Mouse (Mus musculus) heart, embryonic 15.5 days (tissue): ENCODE measurements around the gene Phf23. TPM values are rescaled to one million over a fixed set of nuclear protein-coding genes. Genes with fewer than 3 reads are reported as not detected.
A peak's percentile ranks its signal among the peaks of the same experiment; 100 is the strongest.

Source experiments
- ATAC-seq: fragments of 200-750 bp; cut with Nextera tagmentation; replicated peaks from 2 replicates; pipeline ENCODE4 v1.8.0; 2017; ENCODE audit warnings: low read depth, moderate TSS enrichment; ENCODE audit not compliant: insufficient number of reproducible peaks, insufficient read depth, low FRiP score
- H3K27ac ChIP-seq: fragments of 300-500 bp; sonication (generic); 2 replicates; pipeline ENCODE4 v1.5.1; 2015; ENCODE audit warnings: mild to moderate bottlenecking, inconsistent platforms
- H3K27me3 ChIP-seq: fragments of 300-500 bp; sonication (generic); 2 replicates; pipeline ENCODE4 v1.6.1; 2015; ENCODE audit warnings: inconsistent platforms
- H3K36me3 ChIP-seq: fragments of 300-500 bp; sonication (generic); 2 replicates; pipeline ENCODE4 v1.6.1; 2015; ENCODE audit warnings: mild to moderate bottlenecking, inconsistent platforms
- H3K4me1 ChIP-seq: fragments of 300-500 bp; sonication (generic); replicated peaks from 2 replicates; pipeline ENCODE4 v1.6.1; 2015; ENCODE audit warnings: inconsistent platforms
- H3K4me2 ChIP-seq: fragments of 300-500 bp; sonication (generic); 2 replicates; pipeline ENCODE4 v1.6.1; 2015; ENCODE audit warnings: inconsistent platforms, mild to moderate bottlenecking, moderate library complexity
- H3K4me3 ChIP-seq: fragments of 300-500 bp; sonication (generic); 2 replicates; pipeline ENCODE4 v1.5.1; 2015; ENCODE audit warnings: mild to moderate bottlenecking, inconsistent platforms
- H3K9ac ChIP-seq: fragments of 300-500 bp; sonication (generic); 2 replicates; pipeline ENCODE4 v1.6.1; 2015; ENCODE audit warnings: mild to moderate bottlenecking, inconsistent platforms
- H3K9me3 ChIP-seq: fragments of 300-500 bp; sonication (generic); replicated peaks from 2 replicates; pipeline ENCODE4 v1.6.1; 2016; ENCODE audit warnings: inconsistent platforms
- WGBS: fragments of 180-500 bp; shearing (Covaris S2); methylation state at CpG from one replicate; pipeline ENCODE4 v1.1.7; 2015; ENCODE audit warnings: mixed read lengths; 5-methylcytosine and 5-hydroxymethylcytosine counted together
- polyA plus RNA-seq: library from polyadenylated mRNA; unstranded; fragments of >200 nt; fragmentation: Nextera tagmentation; extraction: Ambion mirVana; gene quantifications from 2 replicates; pipeline ENCODE4 v1.2.1, GENCODE M21; 2015

Gene Phf23
- polyA plus RNA-seq, 1 experiment from 2014 or later, result 38.4 TPM

GRCm38 (mm10) chr11:70028401-70029129 is 33.0 kb downstream of the Phf23 start:
- peak overlapping the region; percentile 57 for H3K4me2 ChIP-seq
- no peak overlapping the region for H3K9ac ChIP-seq
- peak overlapping the region; percentile 32 for H3K4me3 ChIP-seq
- peaks cover 15% of the 10 kb centered on the region for H3K36me3 ChIP-seq
- no peaks in the 10 kb centered on the region for H3K9me3 ChIP-seq
- no peak for ATAC-seq
- peak overlapping the region; percentile 62 for H3K27ac ChIP-seq
- H3K4me1 ChIP-seq, result peaks cover 51% of the 10 kb centered on the region
- no peaks in the 10 kb centered on the region for H3K27me3 ChIP-seq
- WGBS, result 23% methylated on average over 12 of the region's 12 CpGs

- peak; percentile 74 for ATAC-seq
- Histone ChIP-seq H3K9ac (no peak overlapping the region), H3K4me1 (peaks cover 46% of the 10 kb centered on the region)
Measured at GRCm38 (mm10) chr11:70029130-70029801, 33.7 kb downstream of the Phf23 start.

DNA sequence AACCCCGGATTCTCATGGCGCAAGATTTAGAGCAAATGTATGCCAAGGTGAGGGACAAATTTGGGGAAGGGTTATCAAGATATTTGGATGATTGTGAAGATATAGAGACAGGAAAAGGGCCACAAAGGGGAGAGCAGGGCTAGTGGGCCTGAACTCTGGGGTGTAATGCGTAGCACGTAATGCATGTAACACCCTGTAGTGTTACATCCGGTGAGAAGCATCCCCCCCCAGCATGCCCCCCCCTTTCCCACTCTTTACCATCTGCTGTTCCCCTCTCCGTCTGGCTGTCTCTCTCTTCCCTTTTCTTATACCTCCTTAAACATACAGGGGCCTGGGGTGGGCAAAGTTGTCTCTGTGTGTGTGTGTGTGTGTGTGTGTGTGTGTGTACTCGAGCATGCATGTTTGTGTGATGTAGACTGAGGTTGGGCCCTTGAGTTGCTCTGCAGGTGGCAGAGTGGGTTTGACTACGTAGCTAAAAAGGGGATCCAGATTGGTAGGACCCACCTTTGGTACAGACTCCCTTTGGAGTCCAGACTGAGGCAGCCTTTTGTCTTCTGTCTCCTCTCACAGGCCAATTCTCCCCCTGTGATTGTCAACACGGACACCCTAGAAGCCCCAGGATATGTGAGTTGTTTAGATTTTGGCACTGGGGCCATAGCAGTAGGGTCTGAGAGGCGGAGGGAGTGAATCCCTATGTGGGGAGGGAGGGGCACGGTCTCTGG is 34.4 kb downstream of the Phf23 start:
- 53% methylated on average over 11 of the region's 11 CpGs for WGBS
- H3K9me3 ChIP-seq, result no peaks in the 10 kb centered on the region
- H3K4me3 ChIP-seq, result peak overlapping the region; percentile 32; the same call in 1 of the 2 replicates
- no peak for ATAC-seq
- H3K36me3 ChIP-seq, result peaks cover 15% of the 10 kb centered on the region
- no peak overlapping the region for H3K9ac ChIP-seq
- peaks cover 45% of the 10 kb centered on the region for H3K4me1 ChIP-seq
- H3K27ac ChIP-seq, result no peak overlapping the region
- H3K4me2 ChIP-seq, result peak overlapping the region; percentile 57
- no peaks in the 10 kb centered on the region for H3K27me3 ChIP-seq

More at GRCm38 (mm10) chr11:70029130-70029801, 33.7 kb downstream of the Phf23 start:
- Histone ChIP-seq H3K36me3 (peaks cover 15% of the 10 kb centered on the region), H3K4me3 (peak overlapping the region; percentile 32), H3K9me3 (no peaks in the 10 kb centered on the region), H3K4me2 (peak overlapping the region; percentile 57), H3K27ac (peak overlapping the region; percentile 62), H3K27me3 (no peaks in the 10 kb centered on the region)
- WGBS, result 1% methylated on average over 20 of the region's 20 CpGs

- Histone ChIP-seq H3K36me3 (peaks cover 15% of the 10 kb centered on the region), H3K9me3 (no peaks in the 10 kb centered on the region), H3K27me3 (no peaks in the 10 kb centered on the region), H3K4me3 (no peak overlapping the region), H3K4me1 (peaks cover 42% of the 10 kb centered on the region), H3K9ac (no peak overlapping the region), H3K27ac (no peak overlapping the region), H3K4me2 (no peak overlapping the region)
- WGBS, result 95% methylated on average over 28 of the region's 28 CpGs
- ATAC-seq, result no peak
Measured at GRCm38 (mm10) chr11:70030651-70031320, 35.2 kb downstream of the Phf23 start.

- peaks cover 15% of the 10 kb centered on the region for H3K36me3 ChIP-seq
- H3K9me3 ChIP-seq, result no peaks in the 10 kb centered on the region
- H3K27me3 ChIP-seq, result no peaks in the 10 kb centered on the region
- H3K9ac ChIP-seq, result no peak overlapping the region
- H3K4me1 ChIP-seq, result peaks cover 37% of the 10 kb centered on the region
- WGBS, result 96% methylated on average over 11 of the region's 11 CpGs
- no peak for ATAC-seq
- no peak overlapping the region for H3K4me3 ChIP-seq
- no peak overlapping the region for H3K27ac ChIP-seq
- H3K4me2 ChIP-seq, result no peak overlapping the region
Measured at GRCm38 (mm10) chr11:70031321-70031670, 35.7 kb downstream of the Phf23 start.

GRCm38 (mm10) chr11:70038174-70038573 is 42.6 kb downstream of the Phf23 start:
- WGBS, result 73% methylated on average over 7 of the region's 7 CpGs
- Histone ChIP-seq H3K36me3 (peaks cover 2% of the 10 kb centered on the region), H3K9me3 (no peaks in the 10 kb centered on the region), H3K4me1 (no peaks in the 10 kb centered on the region), H3K4me2 (no peak overlapping the region), H3K4me3 (no peak overlapping the region), H3K27me3 (no peaks in the 10 kb centered on the region), H3K9ac (no peak overlapping the region), H3K27ac (no peak overlapping the region)
- ATAC-seq, result no peak

GRCm38 (mm10) chr11:70039631-70040030 is 44.1 kb downstream of the Phf23 start:
- no peaks in the 10 kb centered on the region; the same call in 1 of the 2 replicates for H3K36me3 ChIP-seq
- WGBS, result 87% methylated on average over 10 of the region's 10 CpGs
- no peaks in the 10 kb centered on the region for H3K9me3 ChIP-seq
- ATAC-seq, result no peak
- no peak overlapping the region for H3K9ac ChIP-seq
- H3K4me1 ChIP-seq, result no peaks in the 10 kb centered on the region
- no peak overlapping the region for H3K4me3 ChIP-seq
- H3K27ac ChIP-seq, result no peak overlapping the region
- no peak overlapping the region for H3K4me2 ChIP-seq
- H3K27me3 ChIP-seq, result no peaks in the 10 kb centered on the region

GRCm38 (mm10) chr11:70040184-70040583 is 44.6 kb downstream of the Phf23 start:
- H3K36me3 ChIP-seq, result no peaks in the 10 kb centered on the region; the same call in 1 of the 2 replicates
- no peak overlapping the region for H3K4me2 ChIP-seq
- no peaks in the 10 kb centered on the region for H3K9me3 ChIP-seq
- 78% methylated on average over 7 of the region's 7 CpGs for WGBS
- H3K4me3 ChIP-seq, result no peak overlapping the region
- H3K4me1 ChIP-seq, result no peaks in the 10 kb centered on the region
- no peak overlapping the region for H3K27ac ChIP-seq
- H3K27me3 ChIP-seq, result no peaks in the 10 kb centered on the region
- ATAC-seq, result no peak
- H3K9ac ChIP-seq, result no peak overlapping the region

DNA sequence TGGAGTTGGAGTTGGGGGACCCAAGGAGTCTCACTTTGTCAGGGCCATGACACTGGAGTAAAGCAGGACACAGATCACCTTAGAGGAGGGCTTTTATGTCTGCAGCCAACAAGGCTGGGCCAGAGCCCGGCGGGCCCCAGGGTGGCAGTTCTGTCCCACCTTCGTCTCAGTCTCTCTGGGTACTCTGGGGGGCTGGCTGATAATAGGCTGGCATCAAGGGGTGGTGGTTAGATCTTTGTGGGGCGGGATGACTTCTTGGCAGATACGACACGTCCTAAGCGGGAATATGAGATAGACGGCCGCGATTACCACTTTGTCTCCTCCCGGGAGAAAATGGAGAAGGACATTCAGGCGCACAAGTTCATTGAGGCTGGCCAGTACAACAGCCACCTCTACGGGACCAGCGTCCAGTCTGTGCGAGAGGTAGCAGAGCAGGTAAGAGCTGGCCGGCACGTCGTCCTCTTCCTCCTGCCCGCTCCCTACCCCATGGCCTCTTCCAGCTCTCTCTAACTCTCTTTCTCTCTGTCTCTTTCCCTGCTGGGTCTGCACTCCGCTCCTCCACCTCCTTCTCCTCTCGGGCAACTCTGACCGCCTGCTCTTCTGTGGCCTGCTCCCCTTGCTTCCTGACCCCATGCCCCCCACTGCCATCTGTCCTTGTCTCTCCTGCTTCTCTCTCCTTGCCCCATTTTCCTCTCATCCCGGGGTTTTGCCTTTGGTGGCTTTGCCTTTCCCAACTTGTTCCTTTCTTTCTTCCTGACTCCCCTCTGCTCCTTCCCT is 46.9 kb downstream of the Phf23 start:
- no peak overlapping the region for H3K27ac ChIP-seq
- no peaks in the 10 kb centered on the region; the same call in 1 of the 2 replicates for H3K36me3 ChIP-seq
- H3K4me3 ChIP-seq, result no peak overlapping the region
- H3K4me2 ChIP-seq, result no peak overlapping the region
- 88% methylated on average over 23 of the region's 23 CpGs for WGBS
- no peaks in the 10 kb centered on the region for H3K9me3 ChIP-seq
- H3K4me1 ChIP-seq, result no peaks in the 10 kb centered on the region
- no peak overlapping the region for H3K9ac ChIP-seq
- H3K27me3 ChIP-seq, result no peaks in the 10 kb centered on the region
- ATAC-seq, result no peak

DNA sequence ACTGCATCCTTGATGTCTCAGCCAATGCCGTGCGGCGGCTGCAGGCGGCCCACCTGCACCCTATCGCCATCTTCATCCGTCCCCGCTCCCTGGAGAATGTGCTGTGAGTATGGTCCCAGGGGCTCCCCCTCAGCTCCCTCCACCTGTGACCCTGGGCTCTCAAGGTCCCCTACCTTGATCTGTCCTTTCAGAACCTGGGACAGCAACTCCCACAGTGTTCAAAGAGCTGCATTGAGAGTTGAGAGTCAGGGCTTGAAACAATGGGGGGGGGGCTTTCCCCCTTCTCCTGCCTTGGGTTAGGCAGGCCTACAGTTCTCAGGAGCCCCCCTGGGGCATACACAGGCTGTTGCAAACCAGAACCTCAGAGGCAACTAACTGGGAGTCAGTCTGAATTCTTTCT is 48.1 kb downstream of the Phf23 start:
- Histone ChIP-seq H3K27ac (no peak overlapping the region), H3K9me3 (no peaks in the 10 kb centered on the region), H3K4me2 (no peak overlapping the region), H3K9ac (no peak overlapping the region), H3K27me3 (no peaks in the 10 kb centered on the region), H3K4me1 (no peaks in the 10 kb centered on the region), H3K4me3 (no peak overlapping the region), H3K36me3 (no peaks in the 10 kb centered on the region; the same call in 1 of the 2 replicates)
- ATAC-seq, result no peak
- 82% methylated on average over 7 of the region's 7 CpGs for WGBS
